Mouse (Mus musculus) kidney, adult 2 months (tissue): Measurements from ENCODE around the gene Plekha7. TPM values are rescaled to one million over a fixed set of nuclear protein-coding genes. Genes with fewer than 3 reads are reported as not detected.
A peak's percentile ranks its signal among the peaks of the same experiment; 100 is the strongest.

ENCODE experiments used
- DNase-seq: peaks from one replicate; pipeline ENCODE4 v3.0.0; 2021
- H3K27ac ChIP-seq: fragments of 200-500 bp; 2 replicates; pipeline ENCODE4 v1.5.1; 2012; ENCODE audit warnings: low read depth, low read length, control low read depth, inconsistent platforms; ENCODE audit not compliant: insufficient read depth
- H3K27me3 ChIP-seq: fragments of 200-500 bp; replicated peaks from 2 replicates; pipeline ENCODE4 v1.6.1; 2012; ENCODE audit warnings: mild to moderate bottlenecking, moderate library complexity, low read length, inconsistent platforms; ENCODE audit not compliant: control insufficient read depth, insufficient read depth
- H3K36me3 ChIP-seq: fragments of 200-500 bp; 2 replicates; pipeline ENCODE4 v1.6.1; 2012; ENCODE audit warnings: mild to moderate bottlenecking, moderate library complexity, low read length, inconsistent platforms; ENCODE audit not compliant: control insufficient read depth, insufficient read depth
- H3K4me1 ChIP-seq: fragments of 200-500 bp; 2 replicates; pipeline ENCODE4 v1.6.1; 2011; ENCODE audit warnings: low read length; ENCODE audit not compliant: control insufficient read depth, insufficient read depth
- H3K4me3 ChIP-seq: fragments of 200-500 bp; 2 replicates; pipeline ENCODE4 v1.5.1; 2011; ENCODE audit warnings: mild to moderate bottlenecking, low read depth, low read length, control low read depth; ENCODE audit not compliant: insufficient read depth
- CTCF ChIP-seq: fragments of 200-500 bp; conservative IDR thresholded peaks from 2 replicates; pipeline ENCODE4 v1.5.1; 2011; ENCODE audit warnings: low read depth, mild to moderate bottlenecking, control low read depth, low read length, moderate library complexity, mixed read lengths; ENCODE audit not compliant: insufficient read depth, insufficient read length
- POLR2A ChIP-seq: fragments of 200-500 bp; IDR thresholded peaks from one replicate; pipeline ENCODE4 v1.6.1; 2011; ENCODE audit warnings: low read depth, low read length, control low read depth
- WGBS: fragments of 180-500 bp; shearing (Covaris S2); methylation state at CpG from one replicate; pipeline ENCODE4 v1.1.7; 2018; 5-methylcytosine and 5-hydroxymethylcytosine counted together
- polyA plus RNA-seq: library from polyadenylated mRNA; depleted of rRNA; stranded (reverse); fragments of >200 nt; gene quantifications from 2 replicates; pipeline ENCODE4 v1.2.3, GENCODE M21; 2012

Gene Plekha7
- polyA plus RNA-seq, 1 experiment, result 29.5 TPM

- Histone ChIP-seq H3K4me1 (peaks cover 32% of the 10 kb centered on the region), H3K27ac (no peak overlapping the region), H3K4me3 (no peak overlapping the region), H3K27me3 (no peaks in the 10 kb centered on the region), H3K36me3 (no peaks in the 10 kb centered on the region)
- 34% methylated on average over 8 of the region's 8 CpGs for WGBS
- DNase-seq, result peak; percentile 61
- TF ChIP-seq POLR2A (no peak), CTCF (no peak)
Observed at GRCm38 (mm10) chr7:116222288-116223009, 85.7 kb downstream of the Plekha7 start.

DNA sequence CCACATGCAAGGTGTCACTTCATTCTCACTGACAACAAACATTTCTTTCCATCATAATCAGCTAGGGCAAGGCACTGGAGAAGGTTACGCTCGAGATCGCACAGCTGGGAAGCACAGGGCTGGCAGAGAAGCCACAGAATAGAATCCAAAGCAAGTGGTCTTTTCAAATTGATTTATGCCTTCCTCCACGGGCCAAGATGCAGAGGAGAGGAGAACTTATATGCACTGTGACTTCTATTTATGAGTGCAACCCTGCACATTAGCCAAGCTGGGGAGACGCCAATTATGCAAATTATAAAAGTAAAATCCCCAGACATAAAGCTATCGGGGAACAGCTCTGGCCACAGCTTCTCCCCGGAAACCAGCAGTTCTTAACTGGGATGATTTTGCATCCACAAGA is 86.3 kb downstream of the Plekha7 start:
- TF ChIP-seq POLR2A, result no peak
- no peak for TF ChIP-seq CTCF
- Histone ChIP-seq H3K36me3 (no peaks in the 10 kb centered on the region), H3K4me3 (no peak overlapping the region), H3K27ac (no peak overlapping the region), H3K4me1 (peaks cover 27% of the 10 kb centered on the region), H3K27me3 (no peaks in the 10 kb centered on the region)
- 12% methylated on average over 7 of the region's 7 CpGs for WGBS
- DNase-seq, result no peak

GRCm38 (mm10) chr7:116220103-116220707 is 88.0 kb downstream of the Plekha7 start:
- Histone ChIP-seq H3K36me3 (no peaks in the 10 kb centered on the region), H3K4me3 (no peak overlapping the region), H3K27ac (no peak overlapping the region), H3K27me3 (no peaks in the 10 kb centered on the region), H3K4me1 (peaks cover 24% of the 10 kb centered on the region)
- no peak for DNase-seq
- 71% methylated on average over 12 of the region's 12 CpGs for WGBS
- no peak for TF ChIP-seq CTCF
- no peak for TF ChIP-seq POLR2A

GRCm38 (mm10) chr7:116217747-116218146 is 90.4 kb downstream of the Plekha7 start:
- 88% methylated on average over 7 of the region's 7 CpGs for WGBS
- Histone ChIP-seq H3K36me3 (no peaks in the 10 kb centered on the region), H3K27ac (no peak overlapping the region), H3K4me1 (peaks cover 21% of the 10 kb centered on the region), H3K4me3 (no peak overlapping the region), H3K27me3 (no peaks in the 10 kb centered on the region)
- DNase-seq, result no peak
- TF ChIP-seq POLR2A, result no peak
- TF ChIP-seq CTCF, result no peak

DNA sequence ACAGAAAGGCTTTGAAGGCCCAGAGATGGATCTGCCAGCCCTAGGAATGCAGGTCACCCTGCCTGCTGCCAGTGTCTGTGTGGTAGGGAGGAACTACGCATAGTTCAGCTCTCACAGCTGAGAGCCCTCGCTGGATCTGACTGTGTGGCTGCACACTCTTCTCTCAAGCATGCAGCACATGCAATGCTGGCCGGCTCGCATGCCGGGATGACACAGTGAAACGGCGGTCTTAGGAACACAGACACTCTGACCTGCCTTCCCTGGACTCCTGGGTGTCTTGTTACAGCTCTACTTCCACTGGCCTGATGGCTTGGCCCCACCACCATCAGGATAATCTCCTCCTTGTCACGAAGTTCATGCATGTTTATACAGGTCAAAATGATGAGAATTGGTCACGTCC is 96.3 kb downstream of the Plekha7 start:
- 0 out of 2 replicates have a peak, but pooled peaks cover 5% of the 10 kb centered on the region for H3K4me1 ChIP-seq
- no peaks in the 10 kb centered on the region for H3K36me3 ChIP-seq
- 41% methylated on average over 9 of the region's 9 CpGs for WGBS
- no peaks in the 10 kb centered on the region for H3K27me3 ChIP-seq
- no peak for DNase-seq
- TF ChIP-seq POLR2A, result no peak
- no peak for TF ChIP-seq CTCF
- H3K4me3 ChIP-seq, result no peak overlapping the region
- H3K27ac ChIP-seq, result no peak overlapping the region

GRCm38 (mm10) chr7:116209926-116210631 is 98.1 kb downstream of the Plekha7 start:
- 52% methylated on average over 10 of the region's 10 CpGs for WGBS
- no peak overlapping the region; the same call in 1 of the 2 replicates for H3K27ac ChIP-seq
- H3K27me3 ChIP-seq, result no peaks in the 10 kb centered on the region
- no peak for DNase-seq
- no peaks in the 10 kb centered on the region for H3K36me3 ChIP-seq
- TF ChIP-seq POLR2A (no peak), CTCF (no peak)
- H3K4me3 ChIP-seq, result no peak overlapping the region
- H3K4me1 ChIP-seq, result peaks cover 13% of the 10 kb centered on the region; the same call in 1 of the 2 replicates

DNA sequence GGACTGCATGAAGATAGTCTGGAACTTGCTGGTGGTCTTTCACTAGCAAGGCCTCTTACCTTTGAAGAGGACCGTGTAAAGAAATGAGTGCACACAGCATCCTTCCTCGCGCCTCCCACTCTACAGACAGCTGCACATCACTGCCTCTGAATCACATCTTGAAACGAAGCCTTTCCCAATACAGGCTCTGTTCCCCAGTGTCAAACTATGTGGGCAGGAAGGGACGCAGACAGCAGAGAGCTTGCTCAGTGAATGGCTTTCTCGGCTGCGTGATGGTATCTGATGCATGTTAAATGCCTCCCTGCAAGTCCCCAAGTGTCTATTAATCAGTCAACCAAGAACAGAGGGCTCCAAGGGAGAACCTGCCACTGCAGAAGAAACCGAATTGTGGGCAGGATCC is 99.3 kb downstream of the Plekha7 start:
- no peak overlapping the region for H3K4me3 ChIP-seq
- TF ChIP-seq POLR2A (no peak), CTCF (no peak)
- H3K27ac ChIP-seq, result no peak overlapping the region
- peaks cover 20% of the 10 kb centered on the region; the same call in 1 of the 2 replicates for H3K4me1 ChIP-seq
- 45% methylated on average over 8 of the region's 8 CpGs for WGBS
- no peak for DNase-seq
- H3K36me3 ChIP-seq, result no peaks in the 10 kb centered on the region
- H3K27me3 ChIP-seq, result no peaks in the 10 kb centered on the region
